Mouse (Mus musculus): ENCODE data around the gene Cacna2d2.

DNA sequence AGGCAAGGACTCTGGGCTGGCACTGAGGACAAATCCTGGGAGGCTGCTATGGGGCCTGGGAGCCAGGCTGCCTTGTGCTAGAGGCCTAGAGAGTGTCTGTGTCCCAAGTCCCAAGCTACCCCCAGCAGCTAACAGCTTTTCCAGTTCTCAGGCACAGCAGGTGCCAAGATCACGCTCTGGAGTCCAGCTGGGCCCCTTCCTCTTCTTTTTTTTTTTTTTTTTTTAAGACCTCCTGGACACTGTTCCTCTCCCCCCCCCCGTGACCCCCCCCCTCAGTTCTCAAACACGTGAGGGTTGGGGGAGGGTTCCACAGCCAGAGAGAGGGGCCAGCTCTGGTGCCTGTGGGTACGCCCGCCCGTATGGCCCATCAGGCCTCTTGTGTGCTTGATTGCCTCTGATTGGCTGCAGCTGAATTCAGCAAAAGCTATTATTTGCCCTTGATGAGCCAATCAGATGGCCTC lies 45.6 kb downstream of the Cacna2d2 start:
- no peak for TF ChIP-seq POLR2A (IDR thresholded peaks at IDR 0.05; ENCODE audit: low read depth, low read length)
- no peak for TF ChIP-seq CTCF (IDR thresholded peaks at IDR 0.05; ENCODE audit: borderline replicate concordance, insufficient read depth, low read length)

Data from embryonic fibroblast, embryonic 13.5 days (primary cell).